Mouse (Mus musculus) heart, embryonic 13.5 days (tissue): ENCODE measurements around the gene Tgtp2. TPM values are rescaled to one million over a fixed set of nuclear protein-coding genes. Genes with fewer than 3 reads are reported as not detected.
A peak's percentile ranks its signal among the peaks of the same experiment; 100 is the strongest.
"Not testable (repeated sequence)": the region's sequence is repeated elsewhere in the genome, so short reads cannot be mapped to it uniquely, and the experiment has no call there.

Source experiments
- ATAC-seq: fragments of 200-750 bp; cut with Nextera tagmentation; 2 replicates; pipeline ENCODE4 v1.8.0; 2017; ENCODE audit warnings: moderate TSS enrichment; ENCODE audit not compliant: insufficient number of reproducible peaks, low FRiP score, low TSS enrichment; ENCODE audit errors: extremely low read depth
- H3K27ac ChIP-seq: fragments of 300-500 bp; sonication (generic); replicated peaks from 2 replicates; pipeline ENCODE4 v1.5.1; 2015; ENCODE audit warnings: moderate library complexity, mild to moderate bottlenecking, inconsistent platforms
- H3K27me3 ChIP-seq: fragments of 300-500 bp; sonication (generic); replicated peaks from 2 replicates; pipeline ENCODE4 v1.6.1; 2015; ENCODE audit warnings: mild to moderate bottlenecking, inconsistent platforms
- H3K36me3 ChIP-seq: fragments of 300-500 bp; sonication (generic); 2 replicates; pipeline ENCODE4 v1.6.1; 2015; ENCODE audit warnings: mild to moderate bottlenecking, inconsistent platforms
- H3K4me1 ChIP-seq: fragments of 300-500 bp; sonication (generic); 2 replicates; pipeline ENCODE4 v1.6.1; 2015; ENCODE audit warnings: inconsistent platforms
- H3K4me2 ChIP-seq: fragments of 300-500 bp; sonication (generic); 2 replicates; pipeline ENCODE4 v1.6.1; 2015; ENCODE audit warnings: inconsistent platforms, mild to moderate bottlenecking, moderate library complexity
- H3K4me3 ChIP-seq: fragments of 300-500 bp; sonication (generic); 2 replicates; pipeline ENCODE4 v1.5.1; 2015; ENCODE audit warnings: moderate library complexity, mild to moderate bottlenecking, inconsistent platforms
- H3K9ac ChIP-seq: fragments of 300-500 bp; sonication (generic); 2 replicates; pipeline ENCODE4 v1.6.1; 2015; ENCODE audit warnings: inconsistent platforms, mild to moderate bottlenecking, moderate library complexity
- H3K9me3 ChIP-seq: fragments of 300-500 bp; sonication (generic); 2 replicates; pipeline ENCODE4 v1.6.1; 2016; ENCODE audit warnings: inconsistent platforms
- WGBS: fragments of 180-500 bp; shearing (Covaris S2); methylation state at CpG from one replicate; pipeline ENCODE4 v1.1.7; 2015; ENCODE audit warnings: mixed read lengths; 5-methylcytosine and 5-hydroxymethylcytosine counted together
- polyA plus RNA-seq: library from polyadenylated mRNA; unstranded; fragments of >200 nt; fragmentation: Nextera tagmentation; extraction: Ambion mirVana; gene quantifications from 2 replicates; pipeline ENCODE4 v1.2.1, GENCODE M21; 2015

The Tgtp2 gene
- 0.11 and 0.27 TPM in 2 replicates for polyA plus RNA-seq

- not testable (repeated sequence) for H3K36me3 ChIP-seq, H3K9ac ChIP-seq, H3K9me3 ChIP-seq, H3K4me2 ChIP-seq, H3K27me3 ChIP-seq, H3K4me1 ChIP-seq, ATAC-seq, H3K27ac ChIP-seq, H3K4me3 ChIP-seq
- WGBS, result 56% methylated on average over 5 of the region's 5 CpGs
Measured at GRCm38 (mm10) chr11:49063713-49064469, at the start of gene Tgtp2. TSS of gene Tgtp2 (minus strand) at chr11:49064206.

GRCm38 (mm10) chr11:49112624-49113219, 48.7 kb upstream of the Tgtp2 start:
- no peak for ATAC-seq
- Histone ChIP-seq H3K4me1 (no peaks in the 10 kb centered on the region), H3K27me3 (0 out of 2 replicates have a peak, but pooled peaks cover 3% of the 10 kb centered on the region), H3K4me2 (no peak overlapping the region), H3K9me3 (no peaks in the 10 kb centered on the region), H3K9ac (no peak overlapping the region), H3K4me3 (no peak overlapping the region), H3K36me3 (no peaks in the 10 kb centered on the region), H3K27ac (no peak overlapping the region)
- 68% methylated on average over 6 of the region's 6 CpGs for WGBS

DNA sequence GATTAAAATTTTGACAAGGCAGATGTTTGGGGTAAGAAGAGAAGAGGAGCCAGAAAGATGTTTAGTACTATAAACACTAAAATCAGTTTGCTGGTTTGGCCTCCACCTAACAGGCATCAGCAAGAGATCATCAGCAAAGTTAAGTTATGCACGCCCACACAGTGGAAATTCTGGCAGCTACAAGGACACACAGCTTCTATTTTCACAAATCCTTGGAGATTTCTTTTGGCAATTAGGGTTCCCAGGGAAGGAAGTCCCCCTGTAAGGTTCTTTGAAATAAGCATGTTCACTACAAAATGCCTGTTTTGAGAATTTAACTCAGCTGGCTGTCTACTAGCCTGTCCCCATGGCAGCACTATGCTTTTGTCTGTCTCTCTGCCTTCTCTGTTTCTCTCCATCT, 47.0 kb upstream of the Tgtp2 start:
- 54% methylated on average over 1 of the region's 1 CpGs for WGBS
- H3K9me3 ChIP-seq, result no peaks in the 10 kb centered on the region
- ATAC-seq, result no peak
- no peaks in the 10 kb centered on the region for H3K4me1 ChIP-seq
- no peak overlapping the region for H3K4me2 ChIP-seq
- H3K36me3 ChIP-seq, result no peaks in the 10 kb centered on the region
- H3K4me3 ChIP-seq, result no peak overlapping the region
- H3K27me3 ChIP-seq, result 0 out of 2 replicates have a peak, but pooled peaks cover 3% of the 10 kb centered on the region
- no peak overlapping the region for H3K9ac ChIP-seq
- H3K27ac ChIP-seq, result no peak overlapping the region

DNA sequence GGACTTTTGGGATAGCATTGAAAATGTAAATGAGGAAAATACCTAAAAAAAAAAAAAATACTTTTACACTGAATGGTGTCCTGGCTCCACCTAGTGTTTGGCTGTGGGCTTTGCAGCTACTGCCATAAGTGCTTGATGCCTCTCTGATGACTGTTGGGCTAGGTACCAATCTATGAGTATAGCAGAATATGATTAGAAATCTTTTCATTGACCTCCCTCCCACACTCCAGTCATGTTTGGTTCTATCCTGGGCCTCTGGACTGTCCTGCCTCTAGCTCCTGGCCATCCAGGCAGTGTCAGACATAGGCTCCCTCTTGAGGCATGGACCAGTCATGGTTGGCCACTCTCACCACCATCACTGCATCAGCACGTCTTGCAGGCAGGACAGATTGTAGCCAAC, 44.8 kb upstream of the Tgtp2 start:
- Histone ChIP-seq H3K4me3 (no peak overlapping the region), H3K9me3 (no peaks in the 10 kb centered on the region), H3K36me3 (no peaks in the 10 kb centered on the region), H3K27ac (no peak overlapping the region), H3K9ac (no peak overlapping the region), H3K4me2 (no peak overlapping the region), H3K4me1 (no peaks in the 10 kb centered on the region), H3K27me3 (0 out of 2 replicates have a peak, but pooled peaks cover 3% of the 10 kb centered on the region)
- no peak for ATAC-seq
- 36% methylated on average over 1 of the region's 1 CpGs for WGBS

DNA sequence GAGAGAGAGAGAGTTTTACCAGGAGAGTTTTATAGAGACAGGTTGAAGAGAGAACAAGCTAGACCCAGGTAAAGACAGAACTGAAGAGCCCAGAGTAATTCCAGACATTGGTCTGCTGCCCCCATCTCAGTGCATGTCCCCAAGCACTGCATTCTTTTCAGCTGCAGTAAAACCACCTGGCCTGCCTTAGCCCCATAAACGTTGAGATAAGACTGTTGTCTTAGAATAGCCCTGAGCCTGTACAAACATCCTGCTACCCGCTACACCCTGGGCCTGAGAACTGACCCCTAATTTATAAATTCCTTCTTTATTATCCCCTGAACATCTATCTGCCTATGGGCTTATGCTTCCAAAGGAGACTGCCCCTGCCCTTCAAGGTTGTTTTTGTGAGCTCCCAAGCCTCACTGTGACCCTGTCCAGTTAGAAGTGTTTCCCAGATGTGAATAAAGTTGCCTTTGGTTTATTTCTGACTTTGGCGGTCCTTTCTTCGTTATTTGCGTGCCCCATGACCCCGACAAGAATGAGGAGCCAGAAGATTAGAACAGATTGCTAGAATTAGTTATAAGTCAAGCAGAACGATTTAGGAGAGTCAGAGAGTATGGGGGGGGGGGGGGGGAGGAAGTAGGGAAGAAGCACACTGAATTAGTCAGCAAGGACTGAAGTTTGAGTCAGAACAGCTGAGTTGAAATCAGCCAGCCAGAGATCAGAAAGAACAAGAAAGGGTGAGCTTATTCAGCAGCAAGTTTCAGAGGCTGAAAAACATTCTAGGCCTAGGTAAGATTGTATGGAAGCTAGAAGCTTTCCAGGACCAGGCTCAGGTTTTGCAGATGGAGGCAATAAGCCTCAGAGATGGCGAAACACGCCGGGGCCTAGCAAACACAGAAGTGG, 43.9 kb upstream of the Tgtp2 start:
- WGBS, result 66% methylated on average over 10 of the region's 10 CpGs
- H3K27me3 ChIP-seq, result 0 out of 2 replicates have a peak, but pooled peaks cover 3% of the 10 kb centered on the region
- no peak for ATAC-seq
- H3K4me1 ChIP-seq, result peaks cover 3% of the 10 kb centered on the region; the same call in 1 of the 2 replicates
- H3K4me3 ChIP-seq, result no peak overlapping the region
- H3K9ac ChIP-seq, result no peak overlapping the region
- H3K27ac ChIP-seq, result no peak overlapping the region
- H3K9me3 ChIP-seq, result no peaks in the 10 kb centered on the region
- no peaks in the 10 kb centered on the region for H3K36me3 ChIP-seq
- no peak overlapping the region for H3K4me2 ChIP-seq

- Histone ChIP-seq H3K4me2 (no peak overlapping the region), H3K27me3 (0 out of 2 replicates have a peak, but pooled peaks cover 3% of the 10 kb centered on the region), H3K9ac (no peak overlapping the region), H3K4me3 (no peak overlapping the region), H3K27ac (no peak overlapping the region), H3K36me3 (no peaks in the 10 kb centered on the region), H3K9me3 (no peaks in the 10 kb centered on the region), H3K4me1 (peaks cover 5% of the 10 kb centered on the region; the same call in 1 of the 2 replicates)
- 50% methylated on average over 1 of the region's 1 CpGs for WGBS
- ATAC-seq, result no peak
Measured at GRCm38 (mm10) chr11:49105752-49106151, 41.7 kb upstream of the Tgtp2 start.

DNA sequence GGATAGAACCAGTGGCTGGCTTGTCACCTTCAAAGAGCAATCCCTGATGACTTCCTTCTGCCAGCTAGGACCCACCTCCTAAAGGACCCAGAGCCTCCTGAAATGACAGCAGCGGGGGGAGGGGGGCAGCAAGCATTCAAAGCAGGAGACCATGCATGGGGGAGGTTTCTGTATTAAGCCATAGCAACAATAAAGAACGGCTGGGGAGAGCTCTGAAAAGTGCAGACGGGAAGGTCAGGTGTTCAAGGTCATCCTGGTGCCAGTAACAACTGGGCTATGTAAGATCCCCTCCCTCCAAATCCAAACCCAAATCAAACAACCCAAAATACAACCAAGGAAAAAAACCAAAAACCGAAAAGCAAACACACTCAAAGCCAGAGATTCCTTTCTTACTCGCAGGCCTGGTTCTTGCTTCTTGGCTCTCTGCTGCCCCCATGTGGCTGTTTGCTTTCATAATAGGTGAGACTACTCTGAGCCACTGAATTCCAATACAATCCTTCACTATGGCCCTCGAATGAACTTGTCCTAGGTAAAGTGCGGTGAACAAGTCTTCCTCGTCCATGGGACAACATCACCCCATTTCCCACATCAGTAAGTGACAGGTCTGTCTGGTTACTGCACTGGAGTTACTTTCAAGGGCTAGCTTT, 39.2 kb upstream of the Tgtp2 start:
- Histone ChIP-seq H3K27ac (no peak overlapping the region; the same call in 1 of the 2 replicates), H3K9me3 (no peaks in the 10 kb centered on the region), H3K36me3 (no peaks in the 10 kb centered on the region), H3K4me1 (peaks cover 5% of the 10 kb centered on the region; the same call in 1 of the 2 replicates), H3K9ac (peak overlapping the region; percentile 52; the same call in 1 of the 2 replicates), H3K4me2 (peak overlapping the region; percentile 46), H3K4me3 (no peak overlapping the region), H3K27me3 (no peaks in the 10 kb centered on the region)
- ATAC-seq, result no peak
- WGBS, result 14% methylated on average over 8 of the region's 8 CpGs

DNA sequence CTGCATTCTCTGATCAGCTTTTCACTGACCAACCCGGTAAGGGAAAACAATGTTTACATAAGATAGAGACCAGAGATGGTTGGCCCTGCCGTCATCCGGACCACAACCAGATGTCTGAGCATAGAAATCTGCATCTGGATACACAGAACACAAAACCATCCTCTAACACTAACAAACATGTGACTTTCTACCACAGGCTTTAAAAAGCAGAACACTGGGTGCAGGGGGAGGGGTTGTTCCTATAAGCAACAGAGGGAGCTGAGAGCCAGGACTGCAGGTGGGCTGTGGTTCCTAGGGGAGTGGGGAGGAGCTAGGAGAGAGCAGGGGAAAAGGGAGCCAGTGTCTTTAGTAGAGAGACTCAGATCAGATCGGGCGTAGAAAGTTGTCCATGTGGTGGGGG, 37.5 kb upstream of the Tgtp2 start:
- Histone ChIP-seq H3K9me3 (no peaks in the 10 kb centered on the region), H3K4me3 (no peak overlapping the region), H3K4me2 (no peak overlapping the region), H3K27ac (no peak overlapping the region), H3K4me1 (peaks cover 5% of the 10 kb centered on the region; the same call in 1 of the 2 replicates), H3K9ac (no peak overlapping the region), H3K36me3 (no peaks in the 10 kb centered on the region), H3K27me3 (no peaks in the 10 kb centered on the region)
- ATAC-seq, result no peak
- 31% methylated on average over 5 of the region's 5 CpGs for WGBS

- no peaks in the 10 kb centered on the region for H3K36me3 ChIP-seq
- ATAC-seq, result no peak
- no peak overlapping the region for H3K9ac ChIP-seq
- no peaks in the 10 kb centered on the region for H3K9me3 ChIP-seq
- no peaks in the 10 kb centered on the region for H3K27me3 ChIP-seq
- no peak overlapping the region for H3K27ac ChIP-seq
- H3K4me1 ChIP-seq, result peaks cover 5% of the 10 kb centered on the region; the same call in 1 of the 2 replicates
- no peak overlapping the region for H3K4me3 ChIP-seq
- no peak overlapping the region for H3K4me2 ChIP-seq
- WGBS, result 67% methylated on average over 3 of the region's 3 CpGs
Measured at GRCm38 (mm10) chr11:49100409-49100808, 36.4 kb upstream of the Tgtp2 start.

DNA sequence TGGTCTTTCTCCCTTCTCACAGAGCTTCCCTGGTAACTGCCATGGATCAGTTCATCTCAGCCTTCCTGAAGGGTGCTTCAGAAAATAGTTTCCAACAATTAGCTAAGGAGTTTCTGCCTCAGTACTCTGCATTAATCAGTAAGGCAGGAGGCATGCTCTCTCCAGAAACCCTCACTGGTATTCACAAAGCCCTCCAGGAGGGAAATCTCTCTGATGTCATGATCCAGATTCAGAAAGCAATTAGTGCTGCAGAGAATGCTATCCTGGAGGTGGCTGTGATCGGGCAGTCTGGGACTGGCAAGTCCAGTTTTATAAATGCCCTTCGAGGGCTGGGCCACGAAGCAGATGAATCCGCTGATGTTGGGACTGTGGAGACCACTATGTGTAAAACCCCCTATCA, 31.4 kb upstream of the Tgtp2 start:
- no peak overlapping the region for H3K27ac ChIP-seq
- no peak overlapping the region for H3K4me3 ChIP-seq
- ATAC-seq, result no peak
- no peaks in the 10 kb centered on the region for H3K9me3 ChIP-seq
- H3K9ac ChIP-seq, result no peak overlapping the region
- no peaks in the 10 kb centered on the region for H3K27me3 ChIP-seq
- WGBS, result 84% methylated on average over 4 of the region's 4 CpGs
- no peaks in the 10 kb centered on the region for H3K4me1 ChIP-seq
- no peak overlapping the region for H3K4me2 ChIP-seq
- H3K36me3 ChIP-seq, result no peaks in the 10 kb centered on the region
